Mouse (Mus musculus) common myeloid progenitor, adult 5-6 weeks (primary cell): ENCODE data around the gene Aff1. TPM values are rescaled to one million over a fixed set of nuclear protein-coding genes. Genes with fewer than 3 reads are reported as not detected.
A peak's percentile ranks its signal among the peaks of the same experiment; 100 is the strongest.

Experiments used
- ATAC-seq: replicated peaks from 2 replicates; pipeline ENCODE4 v1.8.0; 2016; ENCODE audit warnings: low read depth, mild to moderate bottlenecking, moderate TSS enrichment, inconsistent platforms; ENCODE audit not compliant: poor library complexity, severe bottlenecking
- total RNA-seq: library from RNA; stranded (forward); fragments of 200-1000, 187-1606 nt; gene quantifications from 2 replicates; pipeline ENCODE4 v1.2.3, GENCODE M21; 2017

Aff1 gene
- total RNA-seq, 1 experiment from 2014 or later: 31.8 TPM

- ATAC-seq: no peak
These were observed 97.5 kb downstream of the Aff1 start for GRCm38 (mm10) chr5:103789619-103790116.

- no peak for ATAC-seq
These were observed 99.6 kb downstream of the Aff1 start for GRCm38 (mm10) chr5:103791741-103792140.

GRCm38 (mm10) chr5:103795121-103795520 lies 102.9 kb downstream of the Aff1 start:
- no peak for ATAC-seq

- ATAC-seq: peak; percentile 48
These were observed 103.9 kb downstream of the Aff1 start for GRCm38 (mm10) chr5:103796035-103796434.

- ATAC-seq: no peak
These were observed 105.6 kb downstream of the Aff1 start for GRCm38 (mm10) chr5:103797774-103798173.

GRCm38 (mm10) chr5:103799438-103799837 lies 107.3 kb downstream of the Aff1 start:
- no peak for ATAC-seq

GRCm38 (mm10) chr5:103800009-103800408 lies 107.8 kb downstream of the Aff1 start:
- ATAC-seq: no peak

- no peak for ATAC-seq
These were observed 111.2 kb downstream of the Aff1 start for GRCm38 (mm10) chr5:103803386-103803785.

GRCm38 (mm10) chr5:103803927-103804590 lies 111.9 kb downstream of the Aff1 start:
- peak; percentile 45 for ATAC-seq

GRCm38 (mm10) chr5:103806851-103807578 lies 114.8 kb downstream of the Aff1 start:
- ATAC-seq: peak; percentile 53; the same call in 1 of the 2 replicates

- ATAC-seq: no peak
These were observed 115.6 kb downstream of the Aff1 start for GRCm38 (mm10) chr5:103807637-103808312.

- ATAC-seq: no peak
These were observed 117.6 kb downstream of the Aff1 start for GRCm38 (mm10) chr5:103809674-103810330.

GRCm38 (mm10) chr5:103813291-103813690 lies 121.1 kb downstream of the Aff1 start:
- ATAC-seq: no peak

GRCm38 (mm10) chr5:103813997-103814542 lies 121.9 kb downstream of the Aff1 start:
- ATAC-seq: no peak

- ATAC-seq: 0 out of 2 replicates have a peak, but pooled peaks have one; percentile 6
These were observed 122.5 kb downstream of the Aff1 start for GRCm38 (mm10) chr5:103814551-103815248.

GRCm38 (mm10) chr5:103815249-103815617 lies 123.1 kb downstream of the Aff1 start:
- peak; percentile 30; the same call in 1 of the 2 replicates for ATAC-seq

- ATAC-seq: no peak
These were observed 124.5 kb downstream of the Aff1 start for GRCm38 (mm10) chr5:103816718-103817117.

- peak; percentile 89 for ATAC-seq
These were observed 125.6 kb downstream of the Aff1 start for GRCm38 (mm10) chr5:103817754-103818153.

- ATAC-seq: no peak
These were observed 126.4 kb downstream of the Aff1 start for GRCm38 (mm10) chr5:103818602-103819001.
